Mouse (Mus musculus): Measurements from ENCODE around the gene Gm17026.
"Not testable (repeated sequence)": the region's sequence is repeated elsewhere in the genome, so short reads cannot be mapped to it uniquely, and the experiment has no call there.

Gm17026 gene

GRCm38 (mm10) chr14:42259948-42260347, at the start of gene Gm17026:
TSS of gene Gm17026 (minus strand) at chr14:42260048.
- DNase-seq (ENCODE audit: extremely low read depth, insufficient read length, low spot score): not testable (repeated sequence)

GRCm38 (mm10) chr14:42297258-42297657, 37.4 kb upstream of the Gm17026 start, which contains the start of gene Gm9611:
TSS of gene Gm9611 (minus strand) at chr14:42297358.
- DNase-seq (ENCODE audit: extremely low read depth, insufficient read length, low spot score): not testable (repeated sequence)

GRCm38 (mm10) chr14:42216766-42217537, 42.9 kb downstream of the Gm17026 start:
- DNase-seq (ENCODE audit: extremely low read depth, insufficient read length, low spot score): not testable (repeated sequence)
